Mouse (Mus musculus) kidney, embryonic 16.5 days (tissue): Measurements from ENCODE around the gene Nfatc4. TPM values are rescaled to one million over a fixed set of nuclear protein-coding genes. Genes with fewer than 3 reads are reported as not detected.
A peak's percentile ranks its signal among the peaks of the same experiment; 100 is the strongest.

Source experiments
- ATAC-seq: fragments of 200-750 bp; cut with Nextera tagmentation; 2 replicates; pipeline ENCODE4 v1.8.0; 2017; ENCODE audit warnings: moderate TSS enrichment; ENCODE audit not compliant: low FRiP score, low TSS enrichment
- H3K27ac ChIP-seq: fragments of 300-500 bp; sonication (generic); 2 replicates; pipeline ENCODE4 v1.5.1; 2014; ENCODE audit warnings: low read length
- H3K27me3 ChIP-seq: fragments of 300-500 bp; sonication (generic); 2 replicates; pipeline ENCODE4 v1.6.1; 2014; ENCODE audit warnings: low read length, control low read depth, mixed read lengths; ENCODE audit not compliant: insufficient read depth
- H3K36me3 ChIP-seq: fragments of 300-500 bp; sonication (generic); 2 replicates; pipeline ENCODE4 v1.6.1; 2014; ENCODE audit warnings: low read length, control low read depth, mixed read lengths; ENCODE audit not compliant: insufficient read depth
- H3K4me1 ChIP-seq: fragments of 300-500 bp; sonication (generic); 2 replicates; pipeline ENCODE4 v1.6.1; 2014; ENCODE audit warnings: low read length, control low read depth, mixed read lengths; ENCODE audit not compliant: insufficient read depth
- H3K4me2 ChIP-seq: fragments of 300-500 bp; sonication (generic); replicated peaks from 2 replicates; pipeline ENCODE4 v1.6.1; 2014; ENCODE audit warnings: low read depth, low read length
- H3K4me3 ChIP-seq: fragments of 300-500 bp; sonication (generic); 2 replicates; pipeline ENCODE4 v1.5.1; 2014; ENCODE audit warnings: mild to moderate bottlenecking, low read length
- H3K9ac ChIP-seq: fragments of 300-500 bp; sonication (generic); replicated peaks from 2 replicates; pipeline ENCODE4 v1.6.1; 2014; ENCODE audit warnings: low read length
- H3K9me3 ChIP-seq: fragments of 300-500 bp; sonication (generic); 2 replicates; pipeline ENCODE4 v1.6.1; 2016; ENCODE audit warnings: low read length, control low read depth
- WGBS: fragments of 180-500 bp; shearing (Covaris S2); extraction: QIAGEN DNeasy Blood & Tissue Kit; methylation state at CpG from one replicate; pipeline ENCODE4 v1.1.7; 2014; 5-methylcytosine and 5-hydroxymethylcytosine counted together
- polyA plus RNA-seq: library from polyadenylated mRNA; unstranded; fragments of >200 nt; fragmentation: Nextera tagmentation; extraction: Ambion mirVana; gene quantifications from 2 replicates; pipeline ENCODE4 v1.2.1, GENCODE M21; 2015

Gene Nfatc4
- polyA plus RNA-seq = 38.2 and 38.7 TPM in 2 replicates

- no peaks in the 10 kb centered on the region for H3K9me3 ChIP-seq
- peak; percentile 93 for ATAC-seq
- H3K27me3 ChIP-seq = no peaks in the 10 kb centered on the region
- H3K4me2 ChIP-seq = peak within 1 kb of the TSS; percentile 83
- WGBS = under 1% methylated on average over 42 of the region's 46 CpGs
- peaks cover 30% of the 10 kb centered on the region for H3K4me1 ChIP-seq
- peak within 1 kb of the TSS; percentile 75 for H3K9ac ChIP-seq
- peak within 1 kb of the TSS; percentile 53 for H3K4me3 ChIP-seq
- H3K36me3 ChIP-seq = no peaks in the 10 kb centered on the region
- H3K27ac ChIP-seq = peak within 1 kb of the TSS; percentile 98
Measured at GRCm38 (mm10) chr14:55822991-55823762, at the start of gene Nfatc4. Gene Nfatc4 (plus strand): TSS chr14:55823144.

- 65% methylated on average over 7 of the region's 7 CpGs for WGBS
- Histone ChIP-seq H3K4me3 (no peak overlapping the region), H3K4me1 (peaks cover 4% of the 10 kb centered on the region), H3K27ac (no peak overlapping the region), H3K27me3 (peaks cover 1% of the 10 kb centered on the region; the same call in 1 of the 2 replicates), H3K4me2 (no peak overlapping the region), H3K9me3 (no peaks in the 10 kb centered on the region), H3K9ac (no peak overlapping the region), H3K36me3 (no peaks in the 10 kb centered on the region)
- no peak for ATAC-seq
Measured at GRCm38 (mm10) chr14:55776711-55777110, 46.2 kb upstream of the Nfatc4 start.

GRCm38 (mm10) chr14:55777176-55777575, 45.8 kb upstream of the Nfatc4 start:
- Histone ChIP-seq H3K9me3 (no peaks in the 10 kb centered on the region), H3K27me3 (peaks cover 6% of the 10 kb centered on the region), H3K9ac (no peak overlapping the region), H3K36me3 (no peaks in the 10 kb centered on the region), H3K4me3 (no peak overlapping the region), H3K4me2 (no peak overlapping the region), H3K4me1 (peaks cover 8% of the 10 kb centered on the region), H3K27ac (no peak overlapping the region)
- WGBS = 37% methylated on average over 3 of the region's 3 CpGs
- ATAC-seq = no peak

GRCm38 (mm10) chr14:55777806-55778205, 45.1 kb upstream of the Nfatc4 start:
- 87% methylated on average over 11 of the region's 11 CpGs for WGBS
- H3K27me3 ChIP-seq = peaks cover 12% of the 10 kb centered on the region
- no peak for ATAC-seq
- H3K27ac ChIP-seq = no peak overlapping the region
- no peak overlapping the region for H3K9ac ChIP-seq
- H3K4me3 ChIP-seq = no peak overlapping the region
- H3K36me3 ChIP-seq = no peaks in the 10 kb centered on the region
- H3K4me2 ChIP-seq = no peak overlapping the region
- H3K4me1 ChIP-seq = peaks cover 14% of the 10 kb centered on the region
- no peaks in the 10 kb centered on the region for H3K9me3 ChIP-seq

GRCm38 (mm10) chr14:55778686-55779085, 44.3 kb upstream of the Nfatc4 start:
- Histone ChIP-seq H3K9me3 (no peaks in the 10 kb centered on the region), H3K27me3 (peaks cover 12% of the 10 kb centered on the region), H3K4me2 (no peak overlapping the region), H3K36me3 (no peaks in the 10 kb centered on the region), H3K27ac (no peak overlapping the region), H3K9ac (no peak overlapping the region), H3K4me1 (peaks cover 14% of the 10 kb centered on the region), H3K4me3 (no peak overlapping the region)
- ATAC-seq = no peak
- WGBS = 85% methylated on average over 15 of the region's 15 CpGs

GRCm38 (mm10) chr14:55779656-55780055, 43.3 kb upstream of the Nfatc4 start:
- Histone ChIP-seq H3K27me3 (peaks cover 12% of the 10 kb centered on the region), H3K4me2 (no peak overlapping the region), H3K9ac (no peak overlapping the region), H3K27ac (no peak overlapping the region), H3K9me3 (no peaks in the 10 kb centered on the region), H3K36me3 (no peaks in the 10 kb centered on the region), H3K4me1 (peaks cover 14% of the 10 kb centered on the region), H3K4me3 (no peak overlapping the region)
- WGBS = 59% methylated on average over 16 of the region's 16 CpGs
- no peak for ATAC-seq

- peaks cover 12% of the 10 kb centered on the region for H3K27me3 ChIP-seq
- no peak overlapping the region for H3K4me2 ChIP-seq
- no peak for ATAC-seq
- H3K4me3 ChIP-seq = no peak overlapping the region
- H3K9ac ChIP-seq = no peak overlapping the region
- H3K9me3 ChIP-seq = no peaks in the 10 kb centered on the region
- no peak overlapping the region for H3K27ac ChIP-seq
- H3K36me3 ChIP-seq = no peaks in the 10 kb centered on the region
- WGBS = 78% methylated on average over 11 of the region's 11 CpGs
- H3K4me1 ChIP-seq = peaks cover 14% of the 10 kb centered on the region
Measured at GRCm38 (mm10) chr14:55780736-55781135, 42.2 kb upstream of the Nfatc4 start.

GRCm38 (mm10) chr14:55781310-55781709, 41.6 kb upstream of the Nfatc4 start:
- peak overlapping the region; percentile 28 for H3K4me3 ChIP-seq
- WGBS = 13% methylated on average over 14 of the region's 14 CpGs

GRCm38 (mm10) chr14:55782361-55782960, 40.5 kb upstream of the Nfatc4 start:
- Histone ChIP-seq H3K36me3 (no peaks in the 10 kb centered on the region), H3K27ac (peak overlapping the region; percentile 80), H3K9ac (peak overlapping the region; percentile 50), H3K9me3 (no peaks in the 10 kb centered on the region), H3K4me3 (peak overlapping the region; percentile 51), H3K27me3 (peaks cover 12% of the 10 kb centered on the region), H3K4me2 (peak overlapping the region; percentile 63), H3K4me1 (peaks cover 14% of the 10 kb centered on the region)
- ATAC-seq = no peak
- WGBS = 39% methylated on average over 9 of the region's 9 CpGs

More at GRCm38 (mm10) chr14:55781310-55781709, 41.6 kb upstream of the Nfatc4 start:
- Histone ChIP-seq H3K36me3 (no peaks in the 10 kb centered on the region), H3K4me2 (peak overlapping the region; percentile 41), H3K27me3 (peaks cover 12% of the 10 kb centered on the region), H3K9me3 (no peaks in the 10 kb centered on the region), H3K27ac (no peak overlapping the region), H3K9ac (peak overlapping the region; percentile 40; the same call in 1 of the 2 replicates), H3K4me1 (peaks cover 14% of the 10 kb centered on the region)
- ATAC-seq = peak; percentile 53; the same call in 1 of the 2 replicates
